Mouse (Mus musculus) C2C12 (cell line): ENCODE data around the gene Efna2.

Experiments used
- CEBPB ChIP-seq: IDR thresholded peaks from one replicate; pipeline ENCODE4 v1.6.1; 2011; ENCODE audit warnings: low read depth, mild to moderate bottlenecking, control low read depth, moderate library complexity
- CTCF ChIP-seq: IDR thresholded peaks from one replicate; pipeline ENCODE4 v1.5.1; 2011; ENCODE audit not compliant: control insufficient read depth, insufficient read depth, insufficient read length
- FOSL1 ChIP-seq: IDR thresholded peaks from one replicate; pipeline ENCODE4 v1.8.0; 2011; ENCODE audit warnings: mild to moderate bottlenecking, low read length; ENCODE audit not compliant: poor library complexity, insufficient read depth, severe bottlenecking
- MAX ChIP-seq: IDR thresholded peaks from one replicate; pipeline ENCODE4 v1.6.1; 2011; ENCODE audit warnings: mild to moderate bottlenecking, control low read depth
- MYOD1 ChIP-seq: IDR thresholded peaks from one replicate; pipeline ENCODE4 v1.6.1; 2011; ENCODE audit warnings: low read depth; ENCODE audit not compliant: control insufficient read depth, insufficient read length

DNA sequence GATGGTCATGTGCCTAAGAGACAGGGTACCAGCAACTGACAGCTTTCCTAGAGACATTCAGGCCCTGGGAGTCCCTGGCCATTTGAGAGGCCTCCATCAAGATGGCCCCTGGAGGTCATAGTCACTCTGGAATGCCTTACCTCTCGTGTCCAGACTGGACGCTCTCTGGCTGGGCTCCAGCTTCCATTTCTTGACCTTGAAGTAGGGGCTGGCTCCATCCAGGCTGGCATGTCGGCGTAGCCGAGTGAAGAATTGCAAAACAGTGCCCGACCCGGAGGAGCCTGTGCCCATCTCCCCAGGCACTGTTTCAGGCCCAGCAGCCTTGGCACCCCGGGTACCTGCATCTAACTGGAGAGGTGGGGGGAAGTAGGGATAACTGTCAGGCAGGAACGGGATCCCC is 44.9 kb upstream of the Efna2 start:
- TF ChIP-seq CTCF = no peak
- TF ChIP-seq FOSL1 = no peak
- TF ChIP-seq CEBPB = no peak
- TF ChIP-seq MYOD1 = no peak
- no peak for TF ChIP-seq MAX
